Mouse (Mus musculus) MEL (cell line): ENCODE measurements around the gene Slc41a2. TPM values are rescaled to one million over a fixed set of nuclear protein-coding genes. Genes with fewer than 3 reads are reported as not detected.
A peak's percentile ranks its signal among the peaks of the same experiment; 100 is the strongest.

Experiments
- DNase-seq: peaks from one replicate; pipeline ENCODE4 v3.0.0; 2011; ENCODE audit warnings: low read depth, low spot score
- H3K27ac ChIP-seq: 2 replicates; pipeline ENCODE4 v1.5.1; 2012; ENCODE audit warnings: low read depth, mild to moderate bottlenecking, control low read depth, low read length, moderate library complexity; ENCODE audit not compliant: control insufficient read depth
- H3K27me3 ChIP-seq, 2 experiments: fragments of 150-350 bp in 1 of 2; sonication (generic) in 1 of 2; 2 replicates each; pipeline ENCODE4 v1.6.1; 2012; ENCODE audit warnings: low read length in 2 of 2, mild to moderate bottlenecking in 2 of 2, improper control_type of control experiment in 1 of 2, moderate library complexity in 1 of 2; ENCODE audit not compliant: insufficient read depth in 2 of 2, control insufficient read depth in 1 of 2
- H3K36me3 ChIP-seq, 2 experiments: 2 replicates each; pipeline ENCODE4 v1.6.1; 2012 to 2014; ENCODE audit warnings: low read length in 2 of 2, improper control_type of control experiment in 1 of 2, inconsistent platforms in 1 of 2, mild to moderate bottlenecking in 1 of 2; ENCODE audit not compliant: insufficient read depth in 2 of 2, control insufficient read depth in 1 of 2
- H3K4me1 ChIP-seq, 2 experiments: fragments of 150-350 bp in 1 of 2; sonication (generic) in 1 of 2; 2 replicates each; pipeline ENCODE4 v1.6.1; 2012; ENCODE audit warnings: low read length in 2 of 2, improper control_type of control experiment in 1 of 2, mild to moderate bottlenecking in 1 of 2; ENCODE audit not compliant: insufficient read depth in 2 of 2, control insufficient read depth in 1 of 2
- H3K4me3 ChIP-seq, 2 experiments: fragments of 150-350 bp in 1 of 2; sonication (generic) in 1 of 2; 2 replicates each; pipeline ENCODE4 v1.5.1; 2012; ENCODE audit warnings: low read depth in 2 of 2, low read length in 2 of 2, mild to moderate bottlenecking in 2 of 2, moderate library complexity in 2 of 2, control low read depth in 1 of 2, improper control_type of control experiment in 1 of 2; ENCODE audit not compliant: control insufficient read depth in 1 of 2, insufficient read depth in 1 of 2
- H3K79me2 ChIP-seq: 2 replicates; pipeline ENCODE4 v1.6.1; 2012; ENCODE audit warnings: mild to moderate bottlenecking, low read length, moderate library complexity; ENCODE audit not compliant: control insufficient read depth, poor library complexity, insufficient read depth
- H3K9ac ChIP-seq: 2 replicates; pipeline ENCODE4 v1.6.1; 2012; ENCODE audit warnings: low read depth, mild to moderate bottlenecking, control low read depth, low read length, moderate library complexity; ENCODE audit not compliant: control insufficient read depth, poor library complexity, severe bottlenecking
- H3K9me3 ChIP-seq: fragments of 150-350 bp; sonication (generic); replicated peaks from 2 replicates; pipeline ENCODE4 v1.6.1; 2012; ENCODE audit warnings: mild to moderate bottlenecking, low read length, improper control_type of control experiment, moderate library complexity; ENCODE audit not compliant: insufficient read depth
- BHLHE40 ChIP-seq: IDR thresholded peaks from 2 replicates; pipeline ENCODE4 v1.6.1; 2012; ENCODE audit warnings: low read depth, mild to moderate bottlenecking, inconsistent platforms, low read length, improper control_type of control experiment, borderline replicate concordance
- CHD1 ChIP-seq: IDR thresholded peaks from 2 replicates; pipeline ENCODE4 v1.6.1; 2012; ENCODE audit warnings: low read depth, mild to moderate bottlenecking, inconsistent platforms, low read length, improper control_type of control experiment
- CHD2 ChIP-seq: IDR thresholded peaks from 2 replicates; pipeline ENCODE4 v1.6.1; 2011; ENCODE audit warnings: low read length, improper control_type of control experiment
- CTCF ChIP-seq, 3 experiments: IDR thresholded peaks in 2 of 3; conservative IDR thresholded peaks in 1 of 3; 2 replicates each; pipeline ENCODE4 v1.5.1; 2011 to 2012; ENCODE audit warnings: low read length in 3 of 3, low read depth in 2 of 3, mild to moderate bottlenecking in 2 of 3, improper control_type of control experiment in 1 of 3, inconsistent platforms in 1 of 3, mixed read lengths in 1 of 3, moderate library complexity in 1 of 3; ENCODE audit not compliant: control insufficient read depth in 1 of 3, insufficient read depth in 1 of 3, poor library complexity in 1 of 3, severe bottlenecking in 1 of 3
- E2F4 ChIP-seq: IDR thresholded peaks from 2 replicates; pipeline ENCODE4 v1.6.1; 2011; ENCODE audit warnings: low read depth, low read length, improper control_type of control experiment, borderline replicate concordance
- ELF1 ChIP-seq: IDR thresholded peaks from 2 replicates; pipeline ENCODE4 v1.6.1; 2014; ENCODE audit warnings: low read depth, mild to moderate bottlenecking, inconsistent platforms, low read length, improper control_type of control experiment, moderate library complexity
- EP300 ChIP-seq, 2 experiments: IDR thresholded peaks; 2 replicates each; pipeline ENCODE4 v1.6.1; 2011; ENCODE audit warnings: improper control_type of control experiment in 2 of 2, low read length in 2 of 2, low read depth in 1 of 2, mild to moderate bottlenecking in 1 of 2
- ETS1 ChIP-seq: IDR thresholded peaks from 2 replicates; pipeline ENCODE4 v1.6.1; 2012; ENCODE audit warnings: low read depth, mild to moderate bottlenecking, inconsistent platforms, low read length, improper control_type of control experiment, moderate library complexity
- GABPA ChIP-seq: IDR thresholded peaks from 2 replicates; pipeline ENCODE4 v1.6.1; 2012; ENCODE audit warnings: low read depth, mild to moderate bottlenecking, inconsistent platforms, low read length, improper control_type of control experiment, moderate library complexity
- GATA1 ChIP-seq: IDR thresholded peaks from 2 replicates; pipeline ENCODE4 v1.6.1; 2011; ENCODE audit warnings: low read depth, low read length, improper control_type of control experiment
- HCFC1 ChIP-seq: IDR thresholded peaks from 2 replicates; pipeline ENCODE4 v1.6.1; 2012; ENCODE audit warnings: low read depth, mild to moderate bottlenecking, inconsistent platforms, low read length, improper control_type of control experiment, moderate library complexity
- JUND ChIP-seq: IDR thresholded peaks from 2 replicates; pipeline ENCODE4 v1.6.1; 2011; ENCODE audit warnings: low read depth, mild to moderate bottlenecking, improper control_type of control experiment, low read length
- KAT2A ChIP-seq: conservative IDR thresholded peaks from 2 replicates; pipeline ENCODE4 v1.6.1; 2012; ENCODE audit warnings: low read depth, low read length, improper control_type of control experiment, inconsistent platforms
- MAFK ChIP-seq: IDR thresholded peaks from 2 replicates; pipeline ENCODE4 v1.6.1; 2011; ENCODE audit warnings: low read depth, mild to moderate bottlenecking, low read length, improper control_type of control experiment, borderline replicate concordance
- MAX ChIP-seq: IDR thresholded peaks from 2 replicates; pipeline ENCODE4 v1.6.1; 2011; ENCODE audit warnings: low read length, improper control_type of control experiment
- MXI1 ChIP-seq: IDR thresholded peaks from 2 replicates; pipeline ENCODE4 v1.6.1; 2011; ENCODE audit warnings: mild to moderate bottlenecking, low read depth, low read length, improper control_type of control experiment
- MYB ChIP-seq: IDR thresholded peaks from 2 replicates; pipeline ENCODE4 v1.6.1; 2011; ENCODE audit warnings: mild to moderate bottlenecking, low read depth, low read length, improper control_type of control experiment
- MYC ChIP-seq: IDR thresholded peaks from 2 replicates; pipeline ENCODE4 v1.6.1; 2011; ENCODE audit warnings: low read depth, mild to moderate bottlenecking, low read length, improper control_type of control experiment, moderate library complexity
- NELFE ChIP-seq: IDR thresholded peaks from 2 replicates; pipeline ENCODE4 v1.6.1; 2011; ENCODE audit warnings: low read depth, low read length, improper control_type of control experiment
- NRF1 ChIP-seq: IDR thresholded peaks from 2 replicates; pipeline ENCODE4 v1.6.1; 2014; ENCODE audit warnings: low read depth, mild to moderate bottlenecking, inconsistent platforms, low read length, improper control_type of control experiment, moderate library complexity; ENCODE audit not compliant: poor library complexity, insufficient read depth, severe bottlenecking
- POLR2A ChIP-seq, 2 experiments: IDR thresholded peaks; 2 replicates each; pipeline ENCODE4 v1.6.1; 2011 to 2012; ENCODE audit warnings: low read length in 2 of 2, mild to moderate bottlenecking in 2 of 2, control low read depth in 1 of 2, improper control_type of control experiment in 1 of 2, low read depth in 1 of 2, moderate library complexity in 1 of 2; ENCODE audit not compliant: control insufficient read depth in 1 of 2, insufficient read depth in 1 of 2, poor library complexity in 1 of 2
- POLR2AphosphoS2 ChIP-seq: IDR thresholded peaks from 2 replicates; pipeline ENCODE4 v1.6.1; 2011; ENCODE audit warnings: low read length, improper control_type of control experiment
- POLR2AphosphoS5 ChIP-seq: IDR thresholded peaks from 2 replicates; pipeline ENCODE4 v1.6.1; 2012; ENCODE audit warnings: low read depth, borderline replicate concordance, mild to moderate bottlenecking, inconsistent platforms, low read length, moderate library complexity, mixed read lengths
- RAD21 ChIP-seq: IDR thresholded peaks from 2 replicates; pipeline ENCODE4 v1.6.1; 2011; ENCODE audit warnings: mild to moderate bottlenecking, low read depth, low read length, improper control_type of control experiment
- RCOR1 ChIP-seq: IDR thresholded peaks from 2 replicates; pipeline ENCODE4 v1.6.1; 2012; ENCODE audit warnings: low read depth, mild to moderate bottlenecking, inconsistent platforms, low read length, improper control_type of control experiment
- SIN3A ChIP-seq: IDR thresholded peaks from 2 replicates; pipeline ENCODE4 v1.6.1; 2012; ENCODE audit warnings: low read length, improper control_type of control experiment, inconsistent platforms
- SMC3 ChIP-seq: IDR thresholded peaks from 2 replicates; pipeline ENCODE4 v1.6.1; 2011; ENCODE audit warnings: low read depth, low read length, improper control_type of control experiment
- TAL1 ChIP-seq: IDR thresholded peaks from 2 replicates; pipeline ENCODE4 v1.6.1; 2012; ENCODE audit warnings: mild to moderate bottlenecking, inconsistent platforms, low read length, moderate library complexity, mixed read lengths
- TBP ChIP-seq: IDR thresholded peaks from 2 replicates; pipeline ENCODE4 v1.8.0; 2011; ENCODE audit warnings: low read depth, low read length, improper control_type of control experiment
- TCF12 ChIP-seq: IDR thresholded peaks from 2 replicates; pipeline ENCODE4 v1.6.1; 2014; ENCODE audit warnings: low read depth, mild to moderate bottlenecking, inconsistent platforms, low read length, improper control_type of control experiment, moderate library complexity
- UBTF ChIP-seq: IDR thresholded peaks from 2 replicates; pipeline ENCODE4 v1.6.1; 2012; ENCODE audit warnings: low read depth, mild to moderate bottlenecking, inconsistent platforms, low read length, improper control_type of control experiment, moderate library complexity, borderline replicate concordance; ENCODE audit not compliant: insufficient read depth
- USF1 ChIP-seq: IDR thresholded peaks from 2 replicates; pipeline ENCODE4 v1.6.1; 2014; ENCODE audit warnings: low read depth, mild to moderate bottlenecking, inconsistent platforms, low read length, improper control_type of control experiment, moderate library complexity
- USF2 ChIP-seq, 2 experiments: IDR thresholded peaks; 2 replicates each; pipeline ENCODE4 v1.6.1; 2011 to 2012; ENCODE audit warnings: improper control_type of control experiment in 2 of 2, low read length in 2 of 2, borderline replicate concordance in 1 of 2, inconsistent platforms in 1 of 2, low read depth in 1 of 2, mild to moderate bottlenecking in 1 of 2; ENCODE audit not compliant: insufficient read depth in 1 of 2
- ZC3H11A ChIP-seq: IDR thresholded peaks from 2 replicates; pipeline ENCODE4 v1.6.1; 2012; ENCODE audit warnings: low read depth, mild to moderate bottlenecking, inconsistent platforms, low read length, improper control_type of control experiment
- ZMIZ1 ChIP-seq: IDR thresholded peaks from 2 replicates; pipeline ENCODE4 v1.6.1; 2012; ENCODE audit warnings: low read depth, mild to moderate bottlenecking, inconsistent platforms, low read length, improper control_type of control experiment, moderate library complexity
- ZNF384 ChIP-seq: IDR thresholded peaks from 2 replicates; pipeline ENCODE4 v1.6.1; 2012; ENCODE audit warnings: low read depth, mild to moderate bottlenecking, inconsistent platforms, low read length, improper control_type of control experiment
- polyA plus RNA-seq, 2 experiments: library from polyadenylated mRNA; stranded (reverse) in 1 of 2; unstranded in 1 of 2; fragments of >175 nt in 1 of 2; fragments of >200 nt in 1 of 2; gene quantifications; 2 replicates each; pipeline versions ENCODE4 v1.2.1 to v1.2.4; 2012; ENCODE audit warnings: low replicate concordance in 2 of 2, low read depth in 1 of 2; ENCODE audit not compliant: insufficient read length in 2 of 2, insufficient read depth in 1 of 2, missing spikeins in 1 of 2
- total RNA-seq: library from RNA; depleted of rRNA; stranded (reverse); fragments of 300-350 nt; gene quantifications from 2 replicates; pipeline ENCODE4 v1.2.3, GENCODE M21; 2012

Slc41a2 gene
- total and polyA plus RNA-seq, 3 experiments, result not detected

GRCm38 (mm10) chr10:83384456-83385215 lies 47.0 kb upstream of the Slc41a2 start:
- peaks cover 7 to 22% of the 10 kb centered on the region in 2 experiments; a peak in 3 of 4 replicates for H3K4me1 ChIP-seq
- H3K27me3 ChIP-seq, result no peaks in the 10 kb centered on the region
- peak overlapping the region; percentile 63 to 80 for H3K4me3 ChIP-seq
- H3K9me3 ChIP-seq, result no peaks in the 10 kb centered on the region
- H3K27ac ChIP-seq, result peak overlapping the region; percentile 94
- peaks cover 0 to 25% of the 10 kb centered on the region in 2 experiments for H3K36me3 ChIP-seq
- H3K79me2 ChIP-seq, result peaks cover 12% of the 10 kb centered on the region
- peak overlapping the region; percentile 74 for H3K9ac ChIP-seq
- peak; percentile 87 for DNase-seq
- peak; percentile 75; the same call in 1 of the 2 replicates for TF ChIP-seq POLR2AphosphoS2
- no peak for TF ChIP-seq NRF1
- TF ChIP-seq MYB, result no peak; the same call in 1 of the 2 replicates
- TF ChIP-seq ETS1, result peak; percentile 91
- TF ChIP-seq CHD1, result no peak; the same call in 1 of the 2 replicates
- TF ChIP-seq MXI1, result 0 out of 2 replicates have a peak, but pooled peaks have one; percentile 44
- no peak for TF ChIP-seq E2F4
- peak in 1 of 2 experiments; percentile 67; a peak in 1 of 4 replicates for TF ChIP-seq POLR2A (IDR thresholded peaks at IDR 0.05; ENCODE audit: control insufficient read depth in 1 of 2, insufficient read depth in 1 of 2, low read depth in 1 of 2, low read length in 2 of 2, poor library complexity in 1 of 2)
- TF ChIP-seq BHLHE40, result no peak; the same call in 1 of the 2 replicates
- TF ChIP-seq ZMIZ1, result peak; percentile 74; the same call in 1 of the 2 replicates
- TF ChIP-seq POLR2AphosphoS5, result no peak
- TF ChIP-seq CTCF (IDR thresholded peaks at IDR 0.05 in 2 of 3, conservative IDR thresholded peaks at IDR 0.05 in 1 of 3; ENCODE audit: control insufficient read depth in 1 of 3, insufficient read depth in 1 of 3, low read depth in 2 of 3, low read length in 3 of 3, poor library complexity in 1 of 3, severe bottlenecking in 1 of 3), result no peak
- TF ChIP-seq UBTF, result no peak
- no peak for TF ChIP-seq RAD21
- TF ChIP-seq ZNF384, result no peak; the same call in 1 of the 2 replicates
- no peak for TF ChIP-seq USF2 (IDR thresholded peaks at IDR 0.05; ENCODE audit: borderline replicate concordance in 1 of 2, insufficient read depth in 1 of 2, low read depth in 1 of 2, low read length in 2 of 2)
- no peak for TF ChIP-seq RCOR1
- 0 out of 2 replicates have a peak, but pooled peaks have one; percentile 30 for TF ChIP-seq MAX
- TF ChIP-seq MAFK, result no peak
- TF ChIP-seq USF1, result peak; percentile 8; the same call in 1 of the 2 replicates
- TF ChIP-seq SMC3, result no peak
- no peak for TF ChIP-seq JUND
- TF ChIP-seq SIN3A, result peak; percentile 85
- TF ChIP-seq ELF1, result no peak
- no peak for TF ChIP-seq KAT2A
- TF ChIP-seq HCFC1, result peak; percentile 64; the same call in 1 of the 2 replicates
- TF ChIP-seq TBP, result peak; percentile 95
- no peak for TF ChIP-seq MYC
- TF ChIP-seq EP300 (IDR thresholded peaks at IDR 0.05; ENCODE audit: low read depth in 1 of 2, low read length in 2 of 2), result peak; percentile 92 to 93
- TF ChIP-seq ZC3H11A, result no peak
- peak; percentile 82 for TF ChIP-seq TAL1
- peak; percentile 91 for TF ChIP-seq TCF12
- TF ChIP-seq NELFE, result peak; percentile 74
- TF ChIP-seq CHD2, result peak; percentile 67
- TF ChIP-seq GATA1, result peak; percentile 96
- no peak for TF ChIP-seq GABPA
